Mouse (Mus musculus): ENCODE measurements around the gene Sync.

The Sync gene

GRCm38 (mm10) chr4:129287472-129287981 lies at the start of gene Sync:
Gene Sync, plus strand, starts transcription at chr4:129287617.
- no peak for DNase-seq

- no peak for DNase-seq
Observed at GRCm38 (mm10) chr4:129237843-129238441, 49.5 kb upstream of the Sync start.

GRCm38 (mm10) chr4:129238579-129239016 lies 48.8 kb upstream of the Sync start:
- DNase-seq, result no peak

- peak; percentile 78 for DNase-seq
Observed at GRCm38 (mm10) chr4:129239075-129239474, 48.3 kb upstream of the Sync start.

- DNase-seq, result no peak
Observed at GRCm38 (mm10) chr4:129241898-129242297, 45.5 kb upstream of the Sync start.

GRCm38 (mm10) chr4:129242327-129242726 lies 45.1 kb upstream of the Sync start:
- no peak for DNase-seq

GRCm38 (mm10) chr4:129242761-129243160 lies 44.7 kb upstream of the Sync start:
- DNase-seq, result no peak

GRCm38 (mm10) chr4:129244802-129245201 lies 42.6 kb upstream of the Sync start:
- DNase-seq, result peak; percentile 50

- peak; percentile 51 for DNase-seq
Observed at GRCm38 (mm10) chr4:129246360-129247301, 40.8 kb upstream of the Sync start.

- DNase-seq, result peak; percentile 55
Observed at GRCm38 (mm10) chr4:129247381-129248242, 39.8 kb upstream of the Sync start.

- DNase-seq, result peak; percentile 48
Observed at GRCm38 (mm10) chr4:129248243-129248767, 39.1 kb upstream of the Sync start.

GRCm38 (mm10) chr4:129249288-129249687 lies 38.1 kb upstream of the Sync start:
- DNase-seq, result no peak

GRCm38 (mm10) chr4:129250759-129251481 lies 36.5 kb upstream of the Sync start:
- peak; percentile 96 for DNase-seq

GRCm38 (mm10) chr4:129251482-129252125 lies 35.8 kb upstream of the Sync start:
- DNase-seq, result peak; percentile 62

GRCm38 (mm10) chr4:129252492-129252891 lies 34.9 kb upstream of the Sync start:
- DNase-seq, result no peak

- DNase-seq, result no peak
Observed at GRCm38 (mm10) chr4:129254571-129254970, 32.8 kb upstream of the Sync start.

- DNase-seq, result peak; percentile 76
Observed at GRCm38 (mm10) chr4:129256450-129257380, 30.7 kb upstream of the Sync start.

GRCm38 (mm10) chr4:129259101-129259500 lies 28.3 kb upstream of the Sync start:
- DNase-seq, result no peak

- DNase-seq, result no peak
Observed at GRCm38 (mm10) chr4:129260678-129261077, 26.7 kb upstream of the Sync start.

GRCm38 (mm10) chr4:129261196-129261595 lies 26.2 kb upstream of the Sync start, which contains the start of gene C77080:
Gene C77080, minus strand, starts transcription at chr4:129261404.
- DNase-seq, result no peak
